13 mouse cellular contexts compared by ENCODE assay signal in genomic region chr13:41828296-41828754, GRCm38 (mm10). TPM values are rescaled to one million over a fixed set of nuclear protein-coding genes. Genes with fewer than 3 reads are reported as not detected.
A peak's percentile ranks its signal among the peaks of the same experiment; 100 is the strongest.
DNase-seq lines count a peak whose midpoint lies in the region; ATAC-seq and TF ChIP-seq lines count a peak whose summit lies in the region.
"Had no signal": no experiment of that assay in that cellular context is flagged by ENCODE, and none has a peak within 500 bp of the region (broad histone marks: within the 10 kb centered on the region; RNA-seq: fewer than 3 reads in every experiment).

No protein-coding gene starts in this region.

- H3K36me3 ChIP-seq in intestine, embryonic 15.5 days, result no peaks in the 10 kb centered on the region
- no peaks in the 10 kb centered on the region for H3K36me3 ChIP-seq in hindbrain, embryonic 14.5 days (replicated peaks; ENCODE audit: control insufficient read depth, insufficient read depth)

- TF ChIP-seq CTCF in layer of hippocampus, adult 2 months (conservative IDR thresholded peaks at IDR 0.05), result no peak
- no peak for TF ChIP-seq CTCF in olfactory bulb, adult 2 months (IDR thresholded peaks at IDR 0.05; ENCODE audit: insufficient read depth, low read depth, low read length)

- H3K4me3 ChIP-seq in layer of hippocampus, adult 2 months, result no peak overlapping the region
- H3K4me3 ChIP-seq in intestine, embryonic 15.5 days (replicated peaks), result no peak overlapping the region
- no peak overlapping the region for H3K4me3 ChIP-seq in olfactory bulb, adult 2 months (ENCODE audit: insufficient read depth, low read depth, low read length)
- H3K4me3 ChIP-seq in hindbrain, embryonic 14.5 days (replicated peaks; ENCODE audit: low read length), result no peak overlapping the region
- H3K4me3 ChIP-seq: erythroblast, embryonic 14.5 days had no signal

- no peaks in the 10 kb centered on the region for H3K4me1 ChIP-seq in intestine, embryonic 15.5 days (replicated peaks)
- H3K4me1 ChIP-seq in olfactory bulb, adult 2 months (ENCODE audit: control insufficient read depth, insufficient read depth, low read length), result no peaks in the 10 kb centered on the region
- no peaks in the 10 kb centered on the region for H3K4me1 ChIP-seq in hindbrain, embryonic 14.5 days (replicated peaks; ENCODE audit: control insufficient read depth, insufficient read depth, low read length)

- peak; percentile 94 for ATAC-seq in intestine, embryonic 15.5 days
- ATAC-seq in hindbrain, embryonic 14.5 days (ENCODE audit: low FRiP score), result no peak
- ATAC-seq in activated CD4-positive, CD25-positive, alpha-beta regulatory T cell, adult 4 months, result no peak
- ATAC-seq: hindbrain, postnatal 0 days; Patski had no signal

- H3K9me3 ChIP-seq in intestine, embryonic 15.5 days, result no peaks in the 10 kb centered on the region
- H3K9me3 ChIP-seq in hindbrain, embryonic 14.5 days (ENCODE audit: control insufficient read depth, low read length), result no peaks in the 10 kb centered on the region

- no peak overlapping the region for H3K4me2 ChIP-seq in intestine, embryonic 15.5 days (replicated peaks)
- H3K4me2 ChIP-seq in hindbrain, embryonic 14.5 days (replicated peaks), result no peak overlapping the region

- peak overlapping the region; percentile 62 for H3K27ac ChIP-seq in layer of hippocampus, adult 2 months
- peak overlapping the region; percentile 55 for H3K27ac ChIP-seq in intestine, embryonic 15.5 days
- H3K27ac ChIP-seq in olfactory bulb, adult 2 months (ENCODE audit: insufficient read depth, low read depth, low read length), result 0 out of 2 replicates have a peak overlapping the region, but pooled peaks have one; percentile 38
- no peak overlapping the region for H3K27ac ChIP-seq in hindbrain, embryonic 14.5 days
- H3K27ac ChIP-seq: hindbrain, postnatal 0 days had no signal

- TF ChIP-seq POLR2A in olfactory bulb, adult 2 months (IDR thresholded peaks at IDR 0.05; ENCODE audit: insufficient read depth, low read depth, low read length), result no peak

- no peak overlapping the region for H3K9ac ChIP-seq in intestine, embryonic 15.5 days
- no peak overlapping the region for H3K9ac ChIP-seq in hindbrain, embryonic 14.5 days

- DNase-seq in layer of hippocampus, adult 2 months (ENCODE audit: low spot score in 2 of 2), result no peak
- DNase-seq in layer of hippocampus, adult 9-11 months, result no peak
- DNase-seq in lung, adult 18-20 months, result peak; percentile 16 to 71
- DNase-seq in hindbrain, embryonic 14.5 days (ENCODE audit: low spot score), result no peak
- DNase-seq in thymus, postnatal 0 days (ENCODE audit: low spot score), result no peak

- H3K27me3 ChIP-seq in intestine, embryonic 15.5 days (replicated peaks), result no peaks in the 10 kb centered on the region
- H3K27me3 ChIP-seq in hindbrain, embryonic 14.5 days (ENCODE audit: control insufficient read depth, insufficient read depth, low read length), result no peaks in the 10 kb centered on the region
- H3K27me3 ChIP-seq: Patski had no signal

- WGBS in intestine, embryonic 15.5 days, result 84% methylated on average over 8 of the region's 8 CpGs
- WGBS in olfactory bulb, adult 2 months, result 92% methylated on average over 8 of the region's 8 CpGs
- whole genome bisulfite sequencing in hindbrain, embryonic 14.5 days, result 93% methylated on average over 8 of the region's 8 CpGs

RNA-seq across cellular contexts. Expression of gene Adtrp, which starts 19.2 kb away (rescaled TPM):
- not detected for total RNA-seq in layer of hippocampus, adult 2 months (2021)
- polyA plus RNA-seq in intestine, embryonic 15.5 days (2015; fragmentation: Nextera tagmentation; extraction: Ambion mirVana), result 8.7 and 10.0 TPM in 2 replicates
- polyA plus RNA-seq in olfactory bulb, adult 2 months (2012; ENCODE audit: insufficient read depth, insufficient read length, low replicate concordance, missing spikeins), result not detected in 2 replicates
- polyA plus RNA-seq in hindbrain, embryonic 14.5 days (2014; fragmentation: Nextera tagmentation; extraction: Ambion mirVana), result 0.21 TPM in 1 of 2 replicates, not detected in the other
- under 1 TPM in 1 of 2 experiments, not detected in 1; 0.74 TPM for polyA plus RNA-seq in activated CD4-positive, CD25-positive, alpha-beta regulatory T cell, adult 4 months (2017; shearing (Covaris generic))
- polyA plus RNA-seq in thymus, postnatal 0 days (2015; fragmentation: Nextera tagmentation; extraction: Ambion mirVana), result 0.37 and 0.64 TPM in 2 replicates
- total RNA-seq: common myeloid progenitor, adult 5-6 weeks had no signal
- polyA plus RNA-seq: erythroblast, embryonic 14.5 days; heart, embryonic 14.5 days; Patski had no signal

Comparison
In these comparisons a context has a peak if more than half of its experiments do, and no peak if none do; other contexts are left out.
1. DNase-seq: peak in lung, adult 18-20 months (2 of 2); none in layer of hippocampus, adult 2 months (0 of 2), layer of hippocampus, adult 9-11 months (single experiment), hindbrain, embryonic 14.5 days (single experiment) and thymus, postnatal 0 days (single experiment).